Mouse (Mus musculus) left cerebral cortex, adult 8-10 months (tissue): ENCODE data around the gene Tbc1d2b. TPM values are rescaled to one million over a fixed set of nuclear protein-coding genes. Genes with fewer than 3 reads are reported as not detected.

Experiments
- DNase-seq, 2 experiments: peaks; one replicate each; pipeline ENCODE4 v3.0.0; 2022; ENCODE audit warnings: low spot score in 2 of 2
- total RNA-seq, 4 experiments: library from RNA; stranded (reverse); gene quantifications; 2 replicates each; pipeline ENCODE4 v1.2.4; 2022

Tbc1d2b gene
- total RNA-seq, 4 experiments from 2014 or later, result 14.6 to 15.6 (median 15.3) TPM

DNA sequence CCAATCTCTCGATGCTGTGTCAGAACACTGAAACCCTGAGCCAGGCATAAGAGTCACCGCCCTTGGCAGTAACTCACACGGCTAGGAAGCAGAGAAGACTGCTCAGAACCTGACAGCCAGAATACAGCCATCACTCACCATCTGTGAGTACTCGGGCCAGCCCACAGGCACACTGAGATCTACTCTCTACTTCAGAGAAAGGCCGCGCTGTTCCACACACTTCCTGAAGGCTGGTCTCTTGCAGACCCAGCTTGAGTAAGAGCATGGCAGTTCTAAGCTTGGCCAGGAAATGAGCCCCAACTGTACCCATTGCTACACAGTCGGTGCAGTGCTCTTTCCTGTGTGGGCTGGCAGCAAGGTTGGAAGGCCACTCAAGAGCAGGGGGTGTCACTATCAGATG lies 27.7 kb downstream of the Tbc1d2b start:
- DNase-seq, result no peak

DNA sequence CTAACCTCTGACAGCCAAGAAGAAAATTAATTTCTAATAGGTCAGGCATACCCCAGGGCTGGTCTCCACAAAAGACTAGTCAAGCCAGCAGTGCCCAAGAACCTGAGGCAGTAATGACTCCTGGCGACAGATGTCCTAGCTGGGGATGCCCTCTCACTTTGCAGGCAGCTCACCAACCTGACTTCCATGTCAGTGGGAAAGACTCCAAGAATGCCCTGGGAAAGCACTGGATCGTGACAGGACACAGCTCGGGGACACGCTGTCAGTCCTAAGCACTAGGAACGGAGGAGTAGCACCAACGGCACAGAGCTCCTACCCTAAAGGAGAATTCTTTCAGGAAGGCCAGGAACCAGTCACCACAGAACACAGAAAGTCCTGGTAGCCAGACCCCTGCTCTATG lies 28.3 kb downstream of the Tbc1d2b start:
- no peak for DNase-seq

DNA sequence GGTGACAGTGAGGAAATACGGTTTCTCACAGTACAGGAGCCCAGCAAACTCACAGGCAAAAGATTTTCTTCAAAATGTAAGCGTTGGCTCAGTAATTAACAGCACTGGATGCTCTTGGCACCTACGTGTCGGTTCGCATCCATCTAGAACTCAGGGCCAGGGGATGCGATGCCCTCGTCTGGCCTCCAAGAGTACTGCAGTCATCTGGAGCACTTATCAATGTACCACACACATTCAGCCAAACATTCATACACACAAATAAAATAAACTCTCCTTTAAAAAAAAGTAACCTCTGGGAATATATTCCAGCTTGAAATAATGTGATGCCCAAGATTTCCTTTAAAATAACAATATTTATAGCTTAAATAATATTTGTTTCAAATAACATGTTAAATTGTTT lies 29.0 kb downstream of the Tbc1d2b start:
- DNase-seq, result no peak

- DNase-seq, result no peak
These were observed 29.6 kb downstream of the Tbc1d2b start for GRCm38 (mm10) chr9:90241041-90241440.

- DNase-seq, result no peak
These were observed 30.0 kb downstream of the Tbc1d2b start for GRCm38 (mm10) chr9:90240560-90240959.

- no peak for DNase-seq
These were observed 33.2 kb downstream of the Tbc1d2b start for GRCm38 (mm10) chr9:90237232-90238062.

GRCm38 (mm10) chr9:90236817-90237216 lies 33.8 kb downstream of the Tbc1d2b start:
- DNase-seq, result no peak

- no peak for DNase-seq
These were observed 35.2 kb downstream of the Tbc1d2b start for GRCm38 (mm10) chr9:90235258-90235882.

GRCm38 (mm10) chr9:90234786-90235185 lies 35.8 kb downstream of the Tbc1d2b start:
- DNase-seq, result no peak

DNA sequence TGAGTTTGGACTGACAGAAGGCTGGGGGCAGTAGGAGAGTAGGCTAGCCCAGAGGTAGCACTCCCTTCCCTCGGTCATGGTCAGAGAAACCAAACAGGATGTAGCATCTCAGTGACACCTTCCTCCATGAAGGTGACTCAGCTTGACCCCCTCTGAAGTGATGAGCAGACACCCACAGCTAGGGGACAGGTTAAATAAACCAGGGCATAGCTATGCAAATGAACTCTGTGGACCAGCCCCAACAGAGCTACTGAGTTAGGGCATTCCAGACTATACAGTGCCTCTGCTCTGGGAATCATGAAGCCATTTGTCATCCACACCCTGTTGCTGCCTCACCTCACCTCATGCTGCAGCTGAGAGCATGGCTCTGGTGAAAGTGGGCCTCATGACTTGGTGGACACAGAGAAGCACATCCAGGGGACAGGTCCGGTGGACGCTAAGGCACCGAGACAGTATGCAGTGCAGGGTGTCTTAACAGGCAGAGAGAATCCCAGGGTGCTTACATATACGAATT lies 36.6 kb downstream of the Tbc1d2b start:
- no peak for DNase-seq

DNA sequence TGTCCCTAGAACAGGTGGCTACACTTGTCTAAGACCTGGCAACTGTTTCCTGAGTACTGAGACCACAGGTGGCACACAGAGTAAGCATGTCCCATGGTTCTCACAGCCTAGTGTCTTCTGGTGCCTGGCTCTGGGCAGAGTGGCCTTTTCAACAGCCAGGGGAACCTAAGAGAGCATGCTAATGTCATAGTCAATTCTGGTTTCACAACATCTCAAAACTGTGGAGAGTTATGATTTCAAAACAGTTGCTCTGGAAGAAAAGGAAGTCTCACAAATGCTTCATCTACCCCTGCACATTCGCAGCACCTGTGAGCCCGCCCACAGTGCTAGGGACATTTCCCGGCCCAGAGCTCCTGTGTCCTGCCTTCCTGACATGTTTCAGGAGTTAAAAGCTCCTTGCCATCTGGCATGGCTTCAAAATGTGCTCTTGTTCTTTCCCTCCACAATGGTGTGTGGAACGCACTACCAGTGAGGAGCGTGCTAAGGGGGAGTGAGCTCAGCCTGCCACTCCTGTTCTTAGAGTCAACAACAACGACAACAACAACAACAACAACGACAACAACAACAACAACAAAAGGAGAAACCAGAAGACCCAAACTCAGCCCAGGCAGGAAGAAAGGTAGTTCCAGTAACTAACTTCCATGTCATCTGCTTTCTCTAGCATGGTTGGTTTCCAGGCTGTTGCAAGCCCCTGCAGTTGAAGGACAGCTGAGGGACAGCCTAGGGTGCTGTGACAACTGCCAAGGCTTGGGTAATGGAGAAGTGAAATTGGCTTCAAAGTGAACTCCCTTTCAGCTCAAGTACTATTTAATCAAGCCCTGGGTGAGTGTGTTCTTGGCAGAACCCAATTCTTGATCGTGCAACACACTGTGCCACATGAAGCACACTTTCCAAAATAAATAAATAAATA lies 37.6 kb downstream of the Tbc1d2b start:
- no peak for DNase-seq

DNA sequence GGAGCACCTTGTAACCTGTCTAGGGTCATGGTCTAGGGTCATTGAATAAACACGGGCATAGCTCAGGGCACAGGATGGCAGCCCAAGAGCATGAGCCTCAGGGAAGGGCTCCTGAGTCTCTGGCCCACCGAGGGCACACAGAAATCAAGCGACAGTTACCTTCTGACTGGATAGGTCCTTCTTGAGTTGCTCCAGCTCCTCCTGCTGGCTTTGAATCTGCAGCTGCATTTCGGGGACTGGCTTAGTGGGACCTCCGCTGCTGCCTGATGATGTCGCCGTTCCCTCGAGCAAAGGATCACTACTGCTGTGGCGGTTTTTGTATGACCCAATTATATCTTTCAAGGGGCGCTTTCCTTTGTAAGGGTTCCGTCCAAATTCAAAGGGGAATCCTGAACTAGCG lies 43.4 kb downstream of the Tbc1d2b start:
- DNase-seq, result no peak

- no peak for DNase-seq
These were observed 43.9 kb downstream of the Tbc1d2b start for GRCm38 (mm10) chr9:90226742-90227096.

DNA sequence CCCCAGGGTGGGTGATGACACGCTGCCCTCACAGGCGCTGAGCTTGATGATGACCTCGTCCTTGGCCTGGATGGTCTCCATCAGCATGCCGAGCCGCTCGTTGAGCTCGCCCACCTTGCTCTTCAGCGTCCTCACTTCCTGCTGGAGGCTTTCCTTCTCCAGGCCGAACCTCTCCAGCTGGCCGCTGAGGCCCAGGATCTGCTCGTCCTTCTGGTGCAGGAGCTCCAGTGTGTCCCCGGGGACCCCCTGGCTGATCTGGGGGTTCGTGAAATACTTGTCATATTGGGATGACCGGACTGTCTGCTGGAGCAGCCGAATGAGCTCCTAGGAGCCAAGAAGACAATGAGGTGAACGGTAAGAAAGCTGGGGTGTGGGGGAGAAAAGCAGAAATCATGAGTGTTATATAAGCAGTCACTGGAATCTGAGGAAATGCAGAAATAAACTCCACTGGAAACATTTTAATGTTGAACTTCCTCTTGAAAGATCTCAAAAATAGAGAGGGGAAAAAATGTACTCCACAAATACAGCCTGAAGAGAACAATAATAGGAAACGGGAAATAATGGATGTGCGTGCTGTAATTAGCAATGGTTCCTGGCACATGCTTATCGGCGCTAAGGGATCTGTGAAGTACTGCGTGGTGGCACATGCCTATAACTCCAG lies 44.4 kb downstream of the Tbc1d2b start:
- peak; percentile 28 to 36 for DNase-seq

- no peak for DNase-seq
These were observed 48.3 kb downstream of the Tbc1d2b start for GRCm38 (mm10) chr9:90222275-90222674.

DNA sequence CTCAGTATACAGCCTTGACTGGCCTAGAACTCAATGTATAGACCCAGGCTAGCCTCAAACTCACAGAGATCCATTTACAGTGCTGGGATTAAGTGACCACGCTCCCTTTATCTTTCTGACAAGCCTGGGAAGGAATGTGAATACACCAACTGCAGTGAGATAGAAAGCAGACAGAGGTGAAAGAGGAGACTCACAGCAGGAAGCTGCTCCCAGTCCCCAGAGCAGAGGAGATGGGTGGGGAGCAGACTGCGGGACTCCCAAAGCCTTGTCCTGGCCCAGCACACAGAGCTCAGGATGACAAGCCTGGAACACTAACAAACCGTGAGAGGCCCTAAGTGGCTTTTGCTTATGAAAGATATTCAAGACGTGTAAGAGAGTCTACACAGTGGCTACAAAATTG lies 53.1 kb downstream of the Tbc1d2b start:
- DNase-seq, result no peak

GRCm38 (mm10) chr9:90216259-90217001 lies 54.2 kb downstream of the Tbc1d2b start:
- no peak for DNase-seq

DNA sequence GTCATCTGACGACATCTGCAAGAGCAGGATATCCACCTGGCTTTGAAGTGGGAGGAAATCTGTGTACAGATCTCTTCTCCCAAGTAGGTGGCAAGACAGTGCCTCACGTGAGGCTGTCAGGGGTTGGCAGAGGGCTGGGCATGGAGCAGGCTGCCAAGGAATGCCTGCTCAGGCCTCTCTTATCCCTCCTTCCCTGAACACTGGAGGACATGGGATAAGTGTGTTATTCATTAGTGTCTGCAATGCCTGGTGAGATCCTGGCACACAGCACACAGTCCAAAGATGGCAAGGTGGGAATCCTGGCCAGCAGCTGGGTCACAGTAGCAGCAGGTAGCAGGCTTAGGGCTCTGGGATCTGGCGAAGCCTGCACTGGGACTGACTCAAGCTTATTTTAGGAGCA lies 57.5 kb downstream of the Tbc1d2b start:
- no peak for DNase-seq

GRCm38 (mm10) chr9:90208655-90209054 lies 61.9 kb downstream of the Tbc1d2b start:
- DNase-seq, result no peak

DNA sequence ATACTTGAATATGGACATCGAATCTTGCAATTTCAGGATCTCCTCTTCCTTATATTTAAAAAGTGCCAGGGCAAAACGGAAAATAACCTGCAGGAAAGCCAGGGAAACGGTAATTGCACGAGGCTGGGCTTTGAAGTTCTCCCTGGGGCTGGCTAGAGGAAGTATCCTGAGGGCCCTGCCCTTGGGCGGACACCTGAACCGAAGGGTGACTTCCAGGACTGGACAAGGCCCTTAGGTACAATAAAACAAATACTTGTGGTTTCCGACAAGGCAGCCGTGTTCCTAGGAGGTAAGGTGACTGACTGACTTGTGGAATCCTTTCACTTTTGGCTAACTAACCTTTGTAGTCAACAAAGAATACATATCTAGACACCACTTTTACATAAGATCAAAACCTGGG lies 62.8 kb downstream of the Tbc1d2b start:
- DNase-seq, result no peak

GRCm38 (mm10) chr9:90206500-90206899 lies 64.1 kb downstream of the Tbc1d2b start:
- peak in 1 of 2 experiments; percentile 70 for DNase-seq
